Mouse (Mus musculus) megakaryocyte, embryonic 14.5 days (primary cell): ENCODE results near the gene Emd.

ENCODE experiments used
- FLI1 ChIP-seq: IDR thresholded peaks from 2 replicates; pipeline ENCODE4 v1.6.1; 2012; ENCODE audit warnings: low read length, inconsistent platforms, mixed read lengths
- GATA1 ChIP-seq: IDR thresholded peaks from 3 replicates; pipeline ENCODE4 v1.6.1; 2012; ENCODE audit warnings: mixed read lengths, low read length, inconsistent platforms, borderline replicate concordance

DNA sequence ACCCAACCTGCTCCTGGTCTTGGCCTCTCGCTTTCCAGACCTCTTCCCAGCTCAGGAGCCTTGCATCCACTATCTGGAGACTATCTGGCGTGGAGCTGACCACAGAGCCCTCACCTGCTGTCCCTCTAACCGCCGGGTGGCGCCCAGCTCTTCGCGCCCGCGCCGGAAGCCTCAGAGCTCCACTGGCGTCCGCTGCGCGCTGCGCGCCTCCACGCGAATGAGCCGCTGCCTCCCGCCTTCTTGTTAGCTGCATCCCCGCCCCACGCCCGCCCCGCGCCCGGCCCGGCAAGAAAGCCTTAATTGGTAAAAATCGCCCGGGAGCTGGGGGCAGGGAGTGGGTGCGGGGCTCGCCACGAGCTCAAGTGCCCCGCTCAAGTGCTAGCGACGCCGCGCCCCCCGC lies 4.9 kb upstream of the Emd start, which contains the start of gene Flna:
- no peak for TF ChIP-seq FLI1
- TF ChIP-seq GATA1, result no peak
